Mouse (Mus musculus) ES-E14 (cell line): ENCODE results near the gene Tax1bp1.

Experiments used
- CHD2 ChIP-seq: IDR thresholded peaks from 2 replicates; pipeline ENCODE4 v1.6.1; 2014; ENCODE audit warnings: mild to moderate bottlenecking, low read depth, low read length, inconsistent platforms
- HCFC1 ChIP-seq: IDR thresholded peaks from 2 replicates; pipeline ENCODE4 v1.6.1; 2012; ENCODE audit warnings: low read length, inconsistent platforms, borderline replicate concordance; ENCODE audit not compliant: insufficient read depth
- MAFK ChIP-seq: IDR thresholded peaks from 2 replicates; pipeline ENCODE4 v1.6.1; 2014; ENCODE audit warnings: mild to moderate bottlenecking, low read depth, low read length, inconsistent platforms; ENCODE audit not compliant: insufficient read depth

GRCm38 (mm10) chr6:52779546-52779945, 66.0 kb downstream of the Tax1bp1 start:
- TF ChIP-seq CHD2 (no peak), MAFK (no peak), HCFC1 (no peak)
